Mouse (Mus musculus): ENCODE data around the gene Inpp5a.

GRCm38 (mm10) chr7:139452199-139452598 is 63.3 kb downstream of the Inpp5a start:
- no peak for TF ChIP-seq CTCF (IDR thresholded peaks at IDR 0.05; ENCODE audit: borderline replicate concordance, extremely low read depth, insufficient read depth, insufficient read length)
- no peak for TF ChIP-seq POLR2A (IDR thresholded peaks at IDR 0.05; ENCODE audit: borderline replicate concordance, extremely low read depth, insufficient read depth, insufficient read length, poor library complexity, severe bottlenecking)

Measured in brain, embryonic 14.5 days (tissue).